Mouse (Mus musculus) ovary, postnatal 36 days (tissue): ENCODE measurements around the gene Zfp385a.
"Not testable (repeated sequence)": the region's sequence is repeated elsewhere in the genome, so short reads cannot be mapped to it uniquely, and the experiment has no call there.

ENCODE experiments used
- DNase-seq: peaks from one replicate; pipeline ENCODE4 v3.0.0; 2022; ENCODE audit warnings: low spot score, mixed read lengths

Zfp385a gene

GRCm38 (mm10) chr15:103290843-103291242, 49.0 kb downstream of the Zfp385a start:
- DNase-seq = no peak

- no peak for DNase-seq
Measured at GRCm38 (mm10) chr15:103290417-103290816, 49.5 kb downstream of the Zfp385a start.

- no peak for DNase-seq
Measured at GRCm38 (mm10) chr15:103289600-103289999, 50.3 kb downstream of the Zfp385a start.

GRCm38 (mm10) chr15:103285778-103286417, 54.0 kb downstream of the Zfp385a start:
- DNase-seq = peak; percentile 46

- DNase-seq = no peak
Measured at GRCm38 (mm10) chr15:103284647-103285046, 55.2 kb downstream of the Zfp385a start.

- DNase-seq = no peak
Measured at GRCm38 (mm10) chr15:103284066-103284465, 55.8 kb downstream of the Zfp385a start.

- DNase-seq = no peak
Measured at GRCm38 (mm10) chr15:103281465-103282205, 58.3 kb downstream of the Zfp385a start.

- no peak for DNase-seq
Measured at GRCm38 (mm10) chr15:103280817-103281464, 59.0 kb downstream of the Zfp385a start.

GRCm38 (mm10) chr15:103279750-103280149, 60.1 kb downstream of the Zfp385a start:
- no peak for DNase-seq

- DNase-seq = no peak
Measured at GRCm38 (mm10) chr15:103277949-103278348, 61.9 kb downstream of the Zfp385a start.

GRCm38 (mm10) chr15:103275943-103276342, 64.0 kb downstream of the Zfp385a start:
- not testable (repeated sequence) for DNase-seq

- DNase-seq = peak; percentile 90
Measured at GRCm38 (mm10) chr15:103272419-103273279, 67.2 kb downstream of the Zfp385a start, which contains the start of gene Copz1. Gene Copz1 (plus strand): TSS chr15:103272714.

GRCm38 (mm10) chr15:103268903-103269302, 71.0 kb downstream of the Zfp385a start:
- no peak for DNase-seq

GRCm38 (mm10) chr15:103264794-103265193, 75.1 kb downstream of the Zfp385a start:
- DNase-seq = no peak
